Mouse (Mus musculus) cerebellum, adult 2 months (tissue): ENCODE data around the gene Caln1. TPM values are rescaled to one million over a fixed set of nuclear protein-coding genes. Genes with fewer than 3 reads are reported as not detected.
A peak's percentile ranks its signal among the peaks of the same experiment; 100 is the strongest.

Experiments used
- DNase-seq, 2 experiments: peaks; one replicate each; pipeline ENCODE4 v3.0.0; 2021
- H3K27ac ChIP-seq: fragments of 200-500 bp; 2 replicates; pipeline ENCODE4 v1.5.1; 2012; ENCODE audit warnings: low read length, control low read depth, inconsistent platforms; ENCODE audit not compliant: insufficient read depth
- H3K27me3 ChIP-seq: fragments of 200-500 bp; 2 replicates; pipeline ENCODE4 v1.6.1; 2012; ENCODE audit warnings: inconsistent platforms, mild to moderate bottlenecking, low read length, moderate library complexity; ENCODE audit not compliant: control insufficient read depth, insufficient read depth
- H3K4me1 ChIP-seq: fragments of 200-500 bp; 2 replicates; pipeline ENCODE4 v1.6.1; 2011; ENCODE audit warnings: low read length; ENCODE audit not compliant: control insufficient read depth, insufficient read depth
- H3K4me3 ChIP-seq: fragments of 200-500 bp; replicated peaks from 2 replicates; pipeline ENCODE3; 2011; ENCODE audit warnings: mild to moderate bottlenecking, low read depth, low read length, control low read depth; ENCODE audit not compliant: insufficient read depth
- CTCF ChIP-seq: fragments of 200-500 bp; IDR thresholded peaks from 2 replicates; pipeline ENCODE4 v1.5.1; 2011; ENCODE audit warnings: low read depth, mild to moderate bottlenecking, control low read depth, low read length, moderate library complexity, borderline replicate concordance; ENCODE audit not compliant: insufficient read depth
- POLR2A ChIP-seq: fragments of 200-500 bp; IDR thresholded peaks from 2 replicates; pipeline ENCODE4 v1.6.1; 2011; ENCODE audit warnings: low read length, control low read depth, borderline replicate concordance; ENCODE audit not compliant: insufficient read depth
- WGBS: fragments of 180-500 bp; shearing (Covaris S2); methylation state at CpG from one replicate; pipeline ENCODE4 v1.1.7; 2018; 5-methylcytosine and 5-hydroxymethylcytosine counted together
- polyA plus RNA-seq: library from polyadenylated mRNA; depleted of rRNA; stranded (reverse); fragments of >200 nt; gene quantifications from 2 replicates; pipeline ENCODE4 v1.2.3, GENCODE M21; 2012; rRNA removed

Caln1 gene
- polyA plus RNA-seq: 123 and 141 TPM in 2 replicates

DNA sequence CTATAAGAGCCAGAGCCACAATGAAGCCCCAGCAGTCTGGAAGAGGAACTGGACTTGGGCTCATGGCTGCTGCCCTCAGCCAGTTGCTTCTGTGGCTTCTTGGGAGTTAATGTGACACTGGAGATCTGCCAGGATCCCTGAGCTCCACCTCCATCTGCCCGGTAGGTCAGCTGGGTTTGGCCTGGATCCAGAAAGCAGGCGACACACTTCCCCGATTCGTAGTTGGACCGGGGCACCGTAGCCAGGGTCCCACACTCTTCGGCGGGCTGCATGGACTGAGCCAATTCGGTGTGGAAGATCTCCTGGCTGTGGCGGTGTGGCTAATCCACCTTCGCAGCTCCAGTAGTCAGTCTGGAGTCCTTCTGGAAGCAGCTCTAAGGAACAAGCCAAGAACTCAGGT is at the start of gene Caln1:
Gene Caln1 (plus strand): TSS at position 219 of the 400 bp plus-strand sequence.
- DNase-seq: peak; percentile 92 to 95
- 2% methylated on average over 11 of the region's 11 CpGs for WGBS
- TF ChIP-seq POLR2A (peak; percentile 74), CTCF (no peak)
- Histone ChIP-seq H3K27ac (peak within 1 kb of the TSS; percentile 92), H3K27me3 (no peaks in the 10 kb centered on the region), H3K4me3 (peak within 1 kb of the TSS; percentile 69), H3K4me1 (peaks cover 16% of the 10 kb centered on the region)

DNA sequence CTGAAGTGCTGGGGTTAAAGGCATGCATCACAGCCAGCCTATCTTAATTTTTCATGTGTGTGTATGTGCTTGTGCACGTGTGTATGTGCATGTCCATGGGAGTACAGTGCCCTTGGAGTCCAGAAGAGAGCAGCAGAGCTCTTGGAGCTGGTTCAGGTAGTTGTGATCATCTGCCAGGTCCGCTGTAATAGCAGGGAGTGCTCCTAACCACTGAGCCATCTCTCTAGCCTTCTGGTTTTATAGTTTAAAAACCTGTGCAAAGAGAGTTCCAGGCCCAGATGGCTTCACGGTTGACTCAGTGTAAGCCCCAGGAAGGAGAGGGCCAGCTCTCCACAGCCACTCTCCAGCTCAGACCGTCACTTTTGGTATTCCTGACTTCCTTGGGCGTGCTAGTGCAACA is 49.5 kb upstream of the Caln1 start:
- no peak overlapping the region for H3K27ac ChIP-seq
- no peak overlapping the region for H3K4me3 ChIP-seq
- no peaks in the 10 kb centered on the region for H3K27me3 ChIP-seq
- peaks cover 3% of the 10 kb centered on the region; the same call in 1 of the 2 replicates for H3K4me1 ChIP-seq
- 80% methylated on average over 5 of the region's 5 CpGs for WGBS
- DNase-seq: peak in 1 of 2 experiments; percentile 31
- peak; percentile 24; the same call in 1 of the 2 replicates for TF ChIP-seq CTCF
- TF ChIP-seq POLR2A: no peak

DNA sequence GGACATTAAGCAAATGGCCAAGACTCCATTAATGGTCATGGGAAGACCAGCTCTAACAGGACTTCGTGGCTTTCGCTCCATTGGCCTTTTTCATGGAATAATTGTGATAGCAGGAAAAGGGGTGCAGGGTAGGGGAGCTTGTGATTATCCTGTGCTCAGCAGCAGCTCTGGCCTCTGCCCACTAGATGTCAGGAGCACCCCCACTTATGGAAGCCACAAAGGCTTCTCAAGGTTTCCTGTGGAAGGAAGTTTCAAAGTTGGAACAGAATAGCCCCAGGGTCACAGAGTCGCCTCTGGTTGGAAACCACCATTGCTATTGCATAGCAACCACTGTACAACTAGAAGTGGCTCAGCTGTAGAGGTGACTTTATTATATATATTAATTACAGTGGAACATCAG is 48.8 kb upstream of the Caln1 start:
- DNase-seq: peak; percentile 52 to 55
- Histone ChIP-seq H3K4me1 (peaks cover 5% of the 10 kb centered on the region), H3K27ac (no peak overlapping the region), H3K27me3 (no peaks in the 10 kb centered on the region), H3K4me3 (no peak overlapping the region)
- WGBS: 64% methylated on average over 3 of the region's 3 CpGs
- TF ChIP-seq POLR2A: no peak
- TF ChIP-seq CTCF: peak; percentile 75

DNA sequence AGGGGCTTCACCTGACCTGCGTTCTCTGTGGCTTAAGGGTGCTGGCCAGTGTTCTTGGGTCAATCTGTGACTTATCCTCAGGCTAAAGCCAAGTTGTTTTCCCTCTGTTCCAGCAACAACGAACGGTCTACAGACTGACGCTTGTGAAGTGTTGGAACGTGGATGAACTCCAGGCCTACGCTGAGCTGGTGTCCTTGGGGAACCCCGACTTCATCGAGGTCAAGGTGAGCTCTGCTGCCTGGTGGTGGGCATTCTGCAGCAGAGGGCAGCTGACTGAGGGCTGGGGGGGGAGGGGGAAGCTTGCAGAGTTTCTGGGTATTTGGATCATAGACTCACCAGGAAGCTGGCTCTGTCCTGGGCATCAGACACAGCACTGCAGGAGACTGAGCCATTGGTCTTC is 43.8 kb upstream of the Caln1 start:
- Histone ChIP-seq H3K27me3 (no peaks in the 10 kb centered on the region), H3K27ac (no peak overlapping the region), H3K4me3 (no peak overlapping the region), H3K4me1 (peaks cover 14% of the 10 kb centered on the region)
- no peak for TF ChIP-seq POLR2A
- no peak for TF ChIP-seq CTCF
- no peak for DNase-seq
- WGBS: 45% methylated on average over 8 of the region's 8 CpGs

DNA sequence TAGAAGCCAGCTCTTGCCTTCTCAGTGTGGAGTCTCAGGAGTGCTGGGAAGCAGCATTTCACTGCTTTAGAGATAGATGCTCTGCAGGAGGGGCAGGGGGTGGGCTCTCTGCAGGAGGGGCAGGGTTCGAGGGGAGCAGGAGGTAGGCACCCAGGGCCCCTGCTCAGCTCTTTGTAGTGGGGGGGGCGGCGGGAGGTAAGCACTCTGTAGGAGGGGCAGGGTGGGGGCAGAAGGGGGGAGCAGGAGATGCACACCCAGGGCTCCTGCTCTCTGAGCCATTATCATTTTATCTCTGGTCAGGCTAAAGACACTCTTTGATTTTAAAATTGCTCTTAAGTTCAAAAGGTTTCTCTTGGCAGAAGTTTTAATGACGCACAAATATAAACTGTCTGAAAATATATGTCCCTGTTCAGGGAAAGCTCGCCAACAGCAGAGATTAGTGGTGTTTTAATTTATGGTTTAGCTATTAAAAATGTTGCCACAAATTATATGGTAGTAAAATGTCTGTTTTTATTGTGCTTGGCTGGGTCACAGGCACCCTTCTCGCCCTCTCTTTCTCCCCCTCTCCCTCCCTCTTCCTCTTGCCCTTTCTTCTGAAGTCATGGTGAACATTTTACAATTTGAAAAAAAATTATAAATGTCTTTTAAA is 41.5 kb upstream of the Caln1 start:
- DNase-seq: no peak
- H3K27me3 ChIP-seq: no peaks in the 10 kb centered on the region
- TF ChIP-seq CTCF (no peak), POLR2A (no peak)
- 82% methylated on average over 6 of the region's 6 CpGs for WGBS
- H3K4me3 ChIP-seq: no peak overlapping the region
- no peak overlapping the region for H3K27ac ChIP-seq
- H3K4me1 ChIP-seq: peaks cover 34% of the 10 kb centered on the region

- no peaks in the 10 kb centered on the region for H3K27me3 ChIP-seq
- H3K27ac ChIP-seq: no peak overlapping the region
- peaks cover 38% of the 10 kb centered on the region for H3K4me1 ChIP-seq
- no peak for DNase-seq
- TF ChIP-seq POLR2A: no peak
- TF ChIP-seq CTCF: no peak
- 72% methylated on average over 9 of the region's 9 CpGs for WGBS
- H3K4me3 ChIP-seq: no peak overlapping the region
These were observed 40.9 kb upstream of the Caln1 start for GRCm38 (mm10) chr5:130328366-130328765.

DNA sequence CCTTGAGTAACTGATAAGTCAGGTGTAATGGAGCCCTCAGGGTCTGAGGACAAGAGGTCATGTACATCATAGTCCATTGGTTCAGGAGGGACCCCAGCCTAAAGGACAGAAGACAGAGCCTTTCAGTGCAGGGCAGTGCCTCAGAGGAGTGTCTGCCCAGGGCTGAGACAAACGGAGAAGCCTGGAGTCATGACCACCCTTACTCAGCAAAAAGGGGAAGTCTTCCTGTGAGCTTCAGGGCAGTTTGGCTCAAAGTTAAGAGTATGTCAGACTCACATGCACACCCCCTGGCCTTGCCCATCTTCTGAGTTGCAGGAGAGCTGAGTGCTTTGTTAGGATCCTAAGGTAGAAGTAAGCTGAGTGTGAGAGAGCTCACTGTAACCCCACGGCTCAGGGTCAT is 39.4 kb upstream of the Caln1 start:
- TF ChIP-seq POLR2A: no peak
- no peak for TF ChIP-seq CTCF
- Histone ChIP-seq H3K27me3 (no peaks in the 10 kb centered on the region), H3K4me1 (peaks cover 42% of the 10 kb centered on the region), H3K27ac (no peak overlapping the region), H3K4me3 (no peak overlapping the region)
- 85% methylated on average over 2 of the region's 2 CpGs for WGBS
- DNase-seq: no peak

DNA sequence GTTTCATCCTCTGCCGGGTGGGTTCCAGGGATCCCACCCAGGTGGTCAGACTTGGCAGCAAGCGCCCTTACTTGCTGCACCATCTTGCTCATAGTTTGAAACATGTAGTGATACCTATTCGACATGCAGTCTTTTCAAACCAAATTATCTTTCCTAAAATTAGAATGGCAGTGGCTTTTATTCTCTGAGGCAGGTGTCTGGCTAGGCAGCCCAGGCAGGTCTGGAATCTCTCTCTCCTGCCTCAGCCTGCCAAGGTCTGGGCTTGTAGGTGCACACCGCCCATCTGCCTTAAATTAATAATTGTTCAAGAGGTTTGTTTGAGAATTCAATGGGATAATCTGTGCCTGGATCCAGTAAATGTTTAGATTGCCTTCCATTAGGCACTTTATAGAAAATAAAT is 38.5 kb upstream of the Caln1 start:
- Histone ChIP-seq H3K27ac (0 out of 2 replicates have a peak overlapping the region, but pooled peaks have one; percentile 14), H3K4me1 (peaks cover 39% of the 10 kb centered on the region), H3K27me3 (no peaks in the 10 kb centered on the region), H3K4me3 (no peak overlapping the region)
- peak; percentile 49 to 74 for DNase-seq
- no peak for TF ChIP-seq CTCF
- TF ChIP-seq POLR2A: no peak
- 28% methylated on average over 4 of the region's 4 CpGs for WGBS
